Mouse (Mus musculus) liver, adult 10 weeks (tissue): ENCODE measurements around the gene Gm13287. TPM values are rescaled to one million over a fixed set of nuclear protein-coding genes. Genes with fewer than 3 reads are reported as not detected.

ENCODE experiments used
- polyA plus RNA-seq: library from polyadenylated mRNA; stranded (reverse); fragments of 350-450 nt; fragmentation: Illumina TruSeq; extraction: RNeasy Lipid Tissue Mini Kit (QIAGEN cat#74804); gene quantifications from one replicate; pipeline ENCODE4 v1.2.3, GENCODE M21; 2014; ENCODE audit warnings: low read depth, low replicate concordance

Gm13287 gene
- polyA plus RNA-seq, 1 experiment from 2014 or later, result not detected

Other genes starting within 250 kb of the Gm13287 start
- gene Ifna15, start 245.0 kb upstream of the Gm13287 start, polyA plus RNA-seq, result not detected
- gene Ifna14, start 231.5 kb upstream of the Gm13287 start, polyA plus RNA-seq, result not detected
- gene Ifna9, start 210.9 kb upstream of the Gm13287 start, polyA plus RNA-seq, result not detected
- not detected for gene Ifna12, start 199.9 kb upstream of the Gm13287 start, polyA plus RNA-seq
- gene C87499, start 168.8 kb upstream of the Gm13287 start, polyA plus RNA-seq, result not detected
- gene Ifna13, start 158.8 kb upstream of the Gm13287 start, polyA plus RNA-seq, result not detected
- not detected for gene Ifna16, start 126.3 kb upstream of the Gm13287 start, polyA plus RNA-seq
- not detected for gene Ifna2, start 119.3 kb upstream of the Gm13287 start, polyA plus RNA-seq
- not detected for gene Ifnab, start 111.9 kb upstream of the Gm13287 start, polyA plus RNA-seq
- not detected for gene Gm26566, start 81.4 kb upstream of the Gm13287 start, polyA plus RNA-seq
- gene Klhl9, start 80.8 kb upstream of the Gm13287 start, polyA plus RNA-seq, result 58.1 TPM
- gene Gm13271, start 48.4 kb upstream of the Gm13287 start, polyA plus RNA-seq, result not detected
- gene Gm13283, start 43.1 kb upstream of the Gm13287 start, polyA plus RNA-seq, result not detected
- not detected for gene Gm13290, start 29.4 kb upstream of the Gm13287 start, polyA plus RNA-seq
- gene Gm13289, start 26.3 kb upstream of the Gm13287 start, polyA plus RNA-seq, result not detected
- gene Gm13272, start 23.4 kb upstream of the Gm13287 start, polyA plus RNA-seq, result not detected
- gene Ifnz, start 21.1 kb upstream of the Gm13287 start, polyA plus RNA-seq, result not detected
- not detected for gene Gm13276, start 17.5 kb upstream of the Gm13287 start, polyA plus RNA-seq
- not detected for gene Gm13277, start 14.6 kb upstream of the Gm13287 start, polyA plus RNA-seq
- not detected for gene Gm13278, start 11.7 kb upstream of the Gm13287 start, polyA plus RNA-seq
- not detected for gene Gm13275, start 8.8 kb upstream of the Gm13287 start, polyA plus RNA-seq
- gene Gm13279, start 5.9 kb upstream of the Gm13287 start, polyA plus RNA-seq, result not detected
- gene Gm13285, start 3.6 kb upstream of the Gm13287 start, polyA plus RNA-seq, result not detected
- not detected for gene Gm13288, start 2.3 kb downstream of the Gm13287 start, polyA plus RNA-seq
- not detected for gene Ifna7, start 13.0 kb downstream of the Gm13287 start, polyA plus RNA-seq
- not detected for gene Ifna11, start 16.7 kb downstream of the Gm13287 start, polyA plus RNA-seq
- gene Ifna6, start 24.2 kb downstream of the Gm13287 start, polyA plus RNA-seq, result not detected
- gene Ifna5, start 32.3 kb downstream of the Gm13287 start, polyA plus RNA-seq, result not detected
- gene Ifna4, start 38.6 kb downstream of the Gm13287 start, polyA plus RNA-seq, result not detected
- not detected for gene Ifna1, start 46.8 kb downstream of the Gm13287 start, polyA plus RNA-seq
- not detected for gene Ifne, start 76.9 kb downstream of the Gm13287 start, polyA plus RNA-seq